Mouse (Mus musculus) liver, embryonic 15.5 days (tissue): ENCODE results near the gene Cpt1b. TPM values are rescaled to one million over a fixed set of nuclear protein-coding genes. Genes with fewer than 3 reads are reported as not detected.

Experiments
- ATAC-seq: fragments of 200-750 bp; cut with Nextera tagmentation; 2 replicates; pipeline ENCODE4 v1.8.0; 2017; ENCODE audit warnings: moderate number of reproducible peaks, mild to moderate bottlenecking, moderate library complexity; ENCODE audit not compliant: insufficient read depth
- H3K27ac ChIP-seq: fragments of 300-500 bp; sonication (generic); replicated peaks from 2 replicates; pipeline ENCODE4 v1.5.1; 2015; ENCODE audit warnings: mild to moderate bottlenecking, inconsistent platforms
- H3K27me3 ChIP-seq: fragments of 300-500 bp; sonication (generic); 2 replicates; pipeline ENCODE4 v1.6.1; 2015; ENCODE audit warnings: mild to moderate bottlenecking, inconsistent platforms
- H3K36me3 ChIP-seq: fragments of 300-500 bp; sonication (generic); replicated peaks from 2 replicates; pipeline ENCODE4 v1.6.1; 2015; ENCODE audit warnings: moderate library complexity, mild to moderate bottlenecking, inconsistent platforms
- H3K4me1 ChIP-seq: fragments of 300-500 bp; sonication (generic); replicated peaks from 2 replicates; pipeline ENCODE4 v1.6.1; 2015; ENCODE audit warnings: inconsistent platforms
- H3K4me2 ChIP-seq: fragments of 300-500 bp; sonication (generic); 2 replicates; pipeline ENCODE4 v1.6.1; 2015; ENCODE audit warnings: moderate library complexity, mild to moderate bottlenecking, inconsistent platforms
- H3K4me3 ChIP-seq: fragments of 300-500 bp; sonication (generic); replicated peaks from 2 replicates; pipeline ENCODE4 v1.5.1; 2015; ENCODE audit warnings: mild to moderate bottlenecking, inconsistent platforms
- H3K9ac ChIP-seq: fragments of 300-500 bp; sonication (generic); 2 replicates; pipeline ENCODE4 v1.6.1; 2015; ENCODE audit warnings: moderate library complexity, mild to moderate bottlenecking, inconsistent platforms
- H3K9me3 ChIP-seq: fragments of 300-500 bp; sonication (generic); replicated peaks from 2 replicates; pipeline ENCODE4 v1.6.1; 2016; ENCODE audit warnings: inconsistent platforms
- WGBS: fragments of 180-500 bp; shearing (Covaris S2); methylation state at CpG from one replicate; pipeline ENCODE4 v1.1.7; 2015; ENCODE audit warnings: mixed read lengths; ENCODE audit not compliant: insufficient replicate concordance; 5-methylcytosine and 5-hydroxymethylcytosine counted together
- polyA plus RNA-seq: library from polyadenylated mRNA; unstranded; fragments of >200 nt; fragmentation: Nextera tagmentation; extraction: Ambion mirVana; gene quantifications from 2 replicates; pipeline ENCODE4 v1.2.1, GENCODE M21; 2015

The Cpt1b gene
- polyA plus RNA-seq, result 2.6 and 3.1 TPM in 2 replicates

DNA sequence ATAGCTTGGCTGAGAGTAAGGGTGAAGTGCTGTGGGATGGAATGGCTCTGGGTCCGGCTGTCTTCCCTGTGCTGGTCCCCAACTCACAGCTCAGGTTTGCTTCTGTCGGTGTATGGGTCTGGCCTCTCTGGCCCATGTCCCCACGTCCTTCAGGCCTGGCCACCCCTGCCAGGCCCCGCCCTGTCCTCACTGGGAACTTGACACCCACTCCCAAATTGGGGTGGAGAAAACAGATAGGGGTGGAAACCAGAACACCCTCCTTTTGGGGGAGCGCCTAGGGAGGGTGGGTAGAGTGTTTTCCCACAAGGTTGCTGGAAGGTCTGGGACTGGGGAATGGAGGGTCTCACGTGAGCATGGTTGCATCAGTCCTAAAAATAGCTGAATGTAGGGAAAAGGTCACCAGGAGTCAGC, at the start of gene Cpt1b:
Gene Cpt1b (minus strand): TSS at position 153 of the 411 bp plus-strand sequence.
- ATAC-seq, result no peak
- peak within 1 kb of the TSS; percentile 47 for H3K4me2 ChIP-seq
- H3K36me3 ChIP-seq, result peaks cover 27% of the 10 kb centered on the region
- H3K4me3 ChIP-seq, result no peak within 1 kb of the TSS
- H3K27ac ChIP-seq, result 0 out of 2 replicates have a peak within 1 kb of the TSS, but pooled peaks have one; percentile 41
- 57% methylated on average over 6 of the region's 6 CpGs for WGBS
- no peak within 1 kb of the TSS for H3K9ac ChIP-seq
- H3K9me3 ChIP-seq, result no peaks in the 10 kb centered on the region
- H3K27me3 ChIP-seq, result no peaks in the 10 kb centered on the region
- H3K4me1 ChIP-seq, result peaks cover 27% of the 10 kb centered on the region

GRCm38 (mm10) chr15:89475293-89475600, 49.6 kb upstream of the Cpt1b start:
- ATAC-seq, result no peak
- Histone ChIP-seq H3K4me3 (peak overlapping the region; percentile 64), H3K27me3 (no peaks in the 10 kb centered on the region), H3K36me3 (no peaks in the 10 kb centered on the region), H3K27ac (no peak overlapping the region), H3K9ac (0 out of 2 replicates have a peak overlapping the region, but pooled peaks have one; percentile 56), H3K4me2 (peak overlapping the region; percentile 89), H3K9me3 (no peaks in the 10 kb centered on the region), H3K4me1 (peaks cover 26% of the 10 kb centered on the region)
- WGBS, result 44% methylated on average over 7 of the region's 7 CpGs

GRCm38 (mm10) chr15:89474596-89475292, 49.1 kb upstream of the Cpt1b start:
- no peak overlapping the region for H3K9ac ChIP-seq
- H3K4me2 ChIP-seq, result peak overlapping the region; percentile 89; the same call in 1 of the 2 replicates
- H3K4me3 ChIP-seq, result no peak overlapping the region
- H3K27me3 ChIP-seq, result no peaks in the 10 kb centered on the region
- peaks cover 26% of the 10 kb centered on the region for H3K4me1 ChIP-seq
- ATAC-seq, result no peak
- H3K27ac ChIP-seq, result no peak overlapping the region
- 80% methylated on average over 19 of the region's 19 CpGs for whole genome bisulfite sequencing
- H3K36me3 ChIP-seq, result no peaks in the 10 kb centered on the region
- H3K9me3 ChIP-seq, result no peaks in the 10 kb centered on the region

GRCm38 (mm10) chr15:89473921-89474320, 48.3 kb upstream of the Cpt1b start:
- Histone ChIP-seq H3K4me2 (no peak overlapping the region), H3K4me1 (peaks cover 26% of the 10 kb centered on the region), H3K9ac (no peak overlapping the region), H3K4me3 (no peak overlapping the region), H3K27ac (no peak overlapping the region), H3K9me3 (no peaks in the 10 kb centered on the region), H3K27me3 (no peaks in the 10 kb centered on the region), H3K36me3 (no peaks in the 10 kb centered on the region)
- no peak for ATAC-seq
- WGBS, result 86% methylated on average over 8 of the region's 8 CpGs

DNA sequence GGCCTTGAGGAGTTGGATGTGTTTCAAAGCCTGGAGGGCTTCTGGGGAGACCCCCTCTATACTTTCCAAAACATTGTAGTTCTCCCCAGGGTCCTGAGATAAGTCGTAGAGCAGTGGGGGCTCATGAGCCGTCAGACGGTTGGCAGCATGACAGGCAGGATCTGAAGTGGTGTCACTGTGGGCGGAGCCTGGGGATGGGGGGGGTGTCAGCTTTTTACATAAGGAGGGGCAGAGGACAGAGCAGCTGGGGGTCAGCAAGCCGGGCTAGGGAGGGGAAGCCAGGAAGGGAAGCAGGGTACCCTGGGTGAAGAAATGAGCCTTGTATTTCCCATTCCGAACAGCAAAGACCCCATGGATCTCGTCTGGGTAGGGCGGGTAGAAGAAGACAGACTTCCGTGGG, 47.7 kb upstream of the Cpt1b start:
- Histone ChIP-seq H3K36me3 (no peaks in the 10 kb centered on the region), H3K4me2 (no peak overlapping the region), H3K9me3 (no peaks in the 10 kb centered on the region), H3K4me1 (peaks cover 26% of the 10 kb centered on the region), H3K27me3 (no peaks in the 10 kb centered on the region), H3K9ac (no peak overlapping the region), H3K27ac (no peak overlapping the region), H3K4me3 (no peak overlapping the region)
- no peak for ATAC-seq
- 76% methylated on average over 9 of the region's 9 CpGs for WGBS

DNA sequence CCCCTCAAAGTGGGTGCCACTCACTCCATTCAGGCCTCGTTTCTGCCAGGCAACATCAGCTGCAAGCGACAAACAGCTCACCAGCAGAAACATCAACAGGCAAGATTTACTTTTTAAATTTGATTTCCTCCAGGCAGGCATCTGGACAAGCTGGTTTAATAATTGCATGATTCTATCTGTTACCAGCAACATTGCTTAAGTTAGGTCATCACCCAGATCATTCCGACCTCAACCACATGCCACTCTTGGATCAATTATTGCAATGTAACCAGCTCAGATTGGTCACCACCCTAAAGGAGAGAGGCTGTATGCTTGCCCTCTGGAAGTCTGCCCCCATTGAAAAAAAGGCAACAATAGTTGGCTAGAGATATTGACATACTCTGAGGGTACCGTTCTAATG, 45.8 kb upstream of the Cpt1b start:
- no peak for ATAC-seq
- Histone ChIP-seq H3K27me3 (no peaks in the 10 kb centered on the region), H3K9me3 (no peaks in the 10 kb centered on the region), H3K27ac (no peak overlapping the region), H3K36me3 (no peaks in the 10 kb centered on the region), H3K9ac (no peak overlapping the region), H3K4me3 (no peak overlapping the region), H3K4me1 (peaks cover 15% of the 10 kb centered on the region), H3K4me2 (no peak overlapping the region)
- WGBS, result 69% methylated on average over 4 of the region's 4 CpGs

- Histone ChIP-seq H3K36me3 (no peaks in the 10 kb centered on the region), H3K4me1 (no peaks in the 10 kb centered on the region), H3K4me2 (no peak overlapping the region), H3K27me3 (no peaks in the 10 kb centered on the region), H3K9ac (no peak overlapping the region), H3K9me3 (no peaks in the 10 kb centered on the region), H3K27ac (no peak overlapping the region), H3K4me3 (no peak overlapping the region)
- WGBS, result 20% methylated on average over 2 of the region's 2 CpGs
- ATAC-seq, result no peak
Measured at GRCm38 (mm10) chr15:89468577-89468976, 42.9 kb upstream of the Cpt1b start.

GRCm38 (mm10) chr15:89465052-89465451, 39.4 kb upstream of the Cpt1b start:
- Histone ChIP-seq H3K4me1 (no peaks in the 10 kb centered on the region), H3K4me2 (no peak overlapping the region), H3K36me3 (no peaks in the 10 kb centered on the region), H3K9me3 (no peaks in the 10 kb centered on the region), H3K27ac (no peak overlapping the region), H3K9ac (no peak overlapping the region), H3K27me3 (peaks cover 14% of the 10 kb centered on the region), H3K4me3 (no peak overlapping the region)
- ATAC-seq, result no peak
- 24% methylated on average over 1 of the region's 1 CpGs for WGBS

GRCm38 (mm10) chr15:89463334-89464235, 37.9 kb upstream of the Cpt1b start:
- Histone ChIP-seq H3K27ac (no peak overlapping the region), H3K4me3 (no peak overlapping the region), H3K9ac (no peak overlapping the region)

GRCm38 (mm10) chr15:89462176-89462575, 36.5 kb upstream of the Cpt1b start:
- Histone ChIP-seq H3K4me1 (no peaks in the 10 kb centered on the region), H3K9ac (no peak overlapping the region), H3K27me3 (peaks cover 38% of the 10 kb centered on the region), H3K4me3 (no peak overlapping the region), H3K9me3 (no peaks in the 10 kb centered on the region), H3K36me3 (no peaks in the 10 kb centered on the region), H3K4me2 (no peak overlapping the region), H3K27ac (no peak overlapping the region)
- no peak for ATAC-seq
- 62% methylated on average over 7 of the region's 7 CpGs for WGBS

More at GRCm38 (mm10) chr15:89463334-89464235, 37.9 kb upstream of the Cpt1b start:
- no peaks in the 10 kb centered on the region for H3K4me1 ChIP-seq
- no peak for ATAC-seq
- H3K4me2 ChIP-seq, result no peak overlapping the region
- no peaks in the 10 kb centered on the region for H3K9me3 ChIP-seq
- H3K27me3 ChIP-seq, result peaks cover 24% of the 10 kb centered on the region
- no peaks in the 10 kb centered on the region for H3K36me3 ChIP-seq
- WGBS, result 33% methylated on average over 5 of the region's 5 CpGs

- H3K36me3 ChIP-seq, result no peaks in the 10 kb centered on the region
- H3K9ac ChIP-seq, result no peak overlapping the region
- H3K27me3 ChIP-seq, result peaks cover 46% of the 10 kb centered on the region
- no peak for ATAC-seq
- H3K4me1 ChIP-seq, result no peaks in the 10 kb centered on the region
- H3K4me2 ChIP-seq, result no peak overlapping the region
- WGBS, result 59% methylated on average over 15 of the region's 15 CpGs
- H3K27ac ChIP-seq, result no peak overlapping the region
- no peak overlapping the region for H3K4me3 ChIP-seq
- H3K9me3 ChIP-seq, result no peaks in the 10 kb centered on the region
Measured at GRCm38 (mm10) chr15:89461321-89461720, 35.7 kb upstream of the Cpt1b start.
